Mouse (Mus musculus) MN1 (cell line): ENCODE measurements around the gene Pfn3.
"Not testable (repeated sequence)": the region's sequence is repeated elsewhere in the genome, so short reads cannot be mapped to it uniquely, and the experiment has no call there.

ENCODE experiments used
- DNase-seq: peaks from one replicate; pipeline ENCODE4 v3.0.0-alpha.2; 2016; ENCODE audit warnings: low spot score

The Pfn3 gene

GRCm38 (mm10) chr13:55414743-55415380, at the start of gene Pfn3:
Gene Pfn3 (minus strand): TSS chr13:55415232.
- DNase-seq, result no peak

- peak; percentile 71 for DNase-seq
Observed at GRCm38 (mm10) chr13:55464027-55464884, 49.2 kb upstream of the Pfn3 start, which contains the start of gene Prr7. Gene Prr7 (plus strand): TSS chr13:55464267.

GRCm38 (mm10) chr13:55463399-55464026, 48.5 kb upstream of the Pfn3 start:
- DNase-seq, result no peak

DNA sequence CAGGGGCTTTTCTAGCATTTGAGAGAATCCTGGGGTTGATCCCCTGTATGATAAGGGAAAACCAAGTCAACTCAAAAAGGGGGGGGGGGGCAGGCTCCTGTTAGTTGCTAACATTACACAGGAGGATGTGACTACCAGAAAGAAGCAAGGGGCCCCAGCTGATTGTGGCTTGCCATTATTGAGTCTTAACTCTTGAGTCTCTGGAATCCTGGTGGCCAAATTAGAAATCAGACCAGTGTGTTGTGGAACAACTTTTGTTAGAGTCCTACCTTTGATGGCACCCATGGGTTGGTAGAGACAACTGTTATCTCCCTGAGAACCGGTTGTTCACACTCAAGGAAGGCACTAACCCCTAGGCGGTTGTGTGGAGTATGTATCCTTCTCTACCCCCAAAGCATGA, 47.9 kb upstream of the Pfn3 start:
- DNase-seq, result no peak

GRCm38 (mm10) chr13:55451785-55452549, 36.9 kb upstream of the Pfn3 start:
- DNase-seq, result peak; percentile 47

DNA sequence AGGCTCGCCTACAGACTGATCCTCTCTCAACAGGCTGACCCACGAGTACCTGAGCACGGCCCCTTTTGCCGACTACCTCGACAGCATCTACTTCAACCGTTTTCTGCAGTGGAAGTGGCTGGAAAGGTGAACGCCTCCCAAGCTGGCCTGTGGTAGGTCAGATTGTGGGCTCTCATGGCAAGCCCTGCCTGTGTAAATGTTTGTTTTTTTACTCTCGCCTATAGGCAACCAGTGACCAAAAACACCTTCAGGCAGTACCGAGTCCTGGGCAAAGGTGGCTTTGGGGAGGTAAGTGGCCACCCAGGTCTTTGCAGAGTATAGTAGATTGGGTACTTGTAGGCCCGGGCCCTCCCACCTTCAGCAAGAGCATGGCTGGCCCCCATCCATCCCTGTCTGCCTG, 36.3 kb upstream of the Pfn3 start:
- no peak for DNase-seq

DNA sequence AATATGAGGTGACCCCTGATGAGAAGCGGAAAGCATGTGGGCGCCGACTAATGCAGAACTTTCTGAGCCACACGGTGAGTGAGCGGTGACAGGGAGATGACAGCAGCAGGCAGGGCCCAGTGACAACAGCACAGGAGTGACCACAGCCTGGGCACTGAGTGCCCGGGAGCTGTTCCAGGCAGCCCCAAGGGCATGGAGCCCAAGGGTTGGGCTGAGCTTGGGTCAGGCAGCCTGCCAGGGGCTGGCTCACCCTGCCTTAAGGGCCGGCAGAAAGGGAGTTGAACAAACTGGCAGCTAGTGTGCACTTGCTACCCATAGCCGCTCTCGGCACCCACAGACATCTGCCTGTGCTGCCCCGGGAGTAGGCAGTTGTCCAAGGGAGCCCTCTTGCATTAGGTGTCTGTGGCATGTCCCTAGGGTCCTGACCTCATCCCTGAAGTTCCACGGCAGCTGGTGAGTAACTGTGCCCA, 35.5 kb upstream of the Pfn3 start:
- peak; percentile 76 for DNase-seq

- no peak for DNase-seq
Observed at GRCm38 (mm10) chr13:55449679-55450441, 34.8 kb upstream of the Pfn3 start.

DNA sequence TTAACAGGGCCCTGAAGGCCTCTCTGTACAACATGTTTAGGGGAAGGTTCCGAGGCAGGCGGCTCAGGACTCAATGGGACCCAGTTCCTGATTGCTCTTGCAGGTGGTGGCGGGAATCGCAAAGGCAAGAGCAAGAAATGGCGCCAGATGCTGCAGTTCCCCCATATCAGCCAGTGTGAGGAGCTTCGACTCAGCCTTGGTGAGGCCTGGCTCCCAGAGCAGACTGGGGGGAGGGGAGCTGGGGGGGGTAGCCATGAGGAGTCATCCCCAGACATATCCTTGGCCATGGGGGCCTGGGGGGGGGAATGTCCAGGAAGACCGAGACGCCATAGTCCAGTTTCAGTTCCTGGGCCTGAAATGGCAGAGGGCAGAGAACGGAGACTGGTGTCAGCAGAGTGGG, 34.2 kb upstream of the Pfn3 start:
- DNase-seq, result no peak

GRCm38 (mm10) chr13:55448131-55448530, 33.1 kb upstream of the Pfn3 start:
- DNase-seq, result no peak

DNA sequence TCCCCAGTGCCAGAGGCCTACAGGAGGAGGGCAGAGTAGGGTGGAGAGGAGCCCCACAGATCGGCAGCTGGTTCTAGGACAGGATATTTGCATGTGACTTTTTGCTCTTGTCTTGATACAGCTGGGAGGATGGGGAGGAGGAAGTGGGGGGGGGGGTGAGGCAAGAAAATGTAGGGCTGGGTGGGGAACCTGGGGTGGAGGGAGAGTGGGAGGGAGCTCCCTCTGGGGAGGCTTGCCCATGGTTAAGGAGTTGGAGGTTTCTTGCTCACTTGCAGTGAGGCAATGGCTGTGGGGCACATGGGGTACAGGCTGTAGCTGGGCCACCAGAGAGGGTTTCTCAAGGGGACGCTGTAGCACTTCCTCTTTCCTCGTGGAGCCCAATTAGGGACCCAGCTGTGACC, 32.5 kb upstream of the Pfn3 start:
- DNase-seq, result no peak

GRCm38 (mm10) chr13:55446483-55447105, 31.6 kb upstream of the Pfn3 start:
- DNase-seq, result no peak

GRCm38 (mm10) chr13:55445361-55446091, 30.5 kb upstream of the Pfn3 start:
- DNase-seq, result peak; percentile 49

DNA sequence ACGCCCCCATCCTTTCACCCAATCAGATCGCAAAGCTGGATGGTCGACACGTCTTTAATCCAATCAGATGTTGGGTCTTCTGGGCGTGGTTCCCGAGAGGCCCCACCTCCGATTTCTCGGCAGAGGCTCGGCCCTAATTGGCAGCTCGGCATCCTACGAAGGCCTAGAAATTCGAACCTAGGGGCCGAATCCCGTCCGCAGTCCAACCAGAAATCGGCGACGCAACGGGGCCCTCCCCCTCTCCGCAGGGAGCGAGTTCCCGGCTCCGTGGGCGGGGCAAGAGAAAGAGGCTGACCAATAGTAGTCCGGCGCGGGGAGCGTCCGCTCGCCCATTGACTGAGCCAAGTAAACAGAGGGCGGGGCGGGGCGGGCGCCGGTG, 29.9 kb upstream of the Pfn3 start, which contains the start of gene Grk6:
Gene Grk6, plus strand, starts transcription at position 136 of the 379 bp plus-strand sequence.
- DNase-seq, result peak; percentile 99

DNA sequence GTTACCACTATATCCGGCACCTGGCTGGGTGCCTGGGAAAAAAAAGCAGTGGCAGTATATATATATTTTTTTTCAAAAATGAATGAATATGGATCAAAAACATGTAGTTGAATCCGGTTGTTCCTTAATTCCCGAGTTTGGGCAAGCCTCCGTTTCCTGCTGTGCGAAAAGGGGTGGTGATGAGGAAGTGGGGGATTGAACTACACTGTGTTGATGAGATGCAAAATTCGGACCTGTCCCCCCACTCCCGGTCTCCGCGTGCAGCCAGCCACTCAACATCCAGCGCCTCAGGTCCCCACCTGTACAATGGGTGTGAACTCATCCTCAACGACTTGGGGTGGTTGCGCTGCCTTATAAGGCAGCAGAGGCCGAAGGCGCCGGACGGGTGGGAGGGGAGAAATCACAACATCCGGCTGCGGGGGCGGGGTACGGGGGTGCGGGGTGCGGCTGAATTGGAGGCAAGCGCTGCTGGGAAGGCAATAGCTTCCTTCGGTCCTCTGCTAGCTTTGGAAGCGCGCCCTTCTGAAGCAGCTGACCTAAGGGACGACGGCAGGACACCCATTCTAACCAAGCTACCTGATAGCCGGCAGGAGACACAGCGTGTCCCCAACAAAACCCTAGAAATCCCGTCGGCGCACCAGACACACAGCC, 29.4 kb upstream of the Pfn3 start:
- DNase-seq, result no peak

DNA sequence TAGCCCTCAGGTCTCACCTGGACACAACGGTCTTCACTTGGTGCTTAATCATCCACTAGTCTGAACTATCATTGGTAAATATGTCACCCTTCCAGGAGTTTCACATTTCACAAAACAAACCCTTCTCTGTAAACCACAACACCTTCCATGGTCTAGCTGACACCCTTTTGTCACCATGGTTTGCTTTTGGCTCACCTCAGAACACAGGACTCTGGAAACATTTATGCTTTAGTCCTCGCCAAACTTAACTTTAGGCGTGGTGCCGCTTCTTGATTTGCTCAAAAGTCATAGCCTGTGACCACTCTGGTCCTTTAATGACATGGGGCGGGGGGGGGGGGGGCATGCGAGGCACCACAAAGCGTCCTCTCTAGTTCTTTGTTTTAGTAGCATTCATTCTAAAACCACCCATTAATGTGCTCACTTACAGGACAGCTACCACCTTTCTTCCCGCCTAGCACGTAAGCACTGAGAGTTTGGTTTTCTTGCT, 28.8 kb upstream of the Pfn3 start:
- DNase-seq, result no peak

DNA sequence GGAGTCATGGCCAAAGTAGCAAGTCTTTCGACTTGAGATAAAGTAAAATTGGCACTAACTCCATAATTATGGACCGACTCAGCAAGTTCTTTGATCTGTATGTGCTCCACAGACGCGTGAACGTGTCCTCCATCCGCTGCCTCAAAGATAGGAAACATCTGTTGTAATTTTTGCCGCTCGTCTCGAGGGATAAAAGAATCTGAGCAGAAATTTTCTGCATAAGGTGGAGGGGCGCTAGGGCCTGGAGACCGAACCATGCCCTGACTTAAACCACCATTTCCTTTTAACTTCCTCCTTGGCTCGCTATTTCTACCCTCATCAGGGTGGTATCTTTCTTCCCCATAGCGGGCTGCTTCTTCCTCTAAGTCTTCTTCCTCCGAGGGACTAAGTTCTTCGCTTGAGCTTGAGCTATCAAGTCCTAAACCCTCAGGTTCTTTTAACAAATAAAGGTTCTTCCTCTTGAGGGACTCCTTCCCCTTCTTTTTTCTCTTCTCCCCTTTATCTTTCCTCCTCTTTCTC, 22.1 kb upstream of the Pfn3 start:
- DNase-seq, result not testable (repeated sequence)

GRCm38 (mm10) chr13:55431889-55432685, 17.1 kb upstream of the Pfn3 start:
- DNase-seq, result no peak
